Mouse (Mus musculus) thymus, adult 2 months (tissue): ENCODE results near the gene Cebpe.

ENCODE experiments used
- CTCF ChIP-seq: fragments of 200-500 bp; IDR thresholded peaks from 2 replicates; pipeline ENCODE4 v1.5.1; 2012; ENCODE audit warnings: mild to moderate bottlenecking, control low read depth, low read length, moderate library complexity, borderline replicate concordance; ENCODE audit not compliant: control insufficient read depth, poor library complexity, insufficient read depth; ENCODE audit errors: extremely low read depth
- POLR2A ChIP-seq: fragments of 200-500 bp; IDR thresholded peaks from 2 replicates; pipeline ENCODE4 v1.6.1; 2012; ENCODE audit warnings: mild to moderate bottlenecking, low read length, control low read depth, moderate library complexity; ENCODE audit not compliant: control insufficient read depth, poor library complexity, insufficient read depth; ENCODE audit errors: extremely low read depth

GRCm38 (mm10) chr14:54703207-54703606, 8.8 kb downstream of the Cebpe start:
- TF ChIP-seq POLR2A: no peak
- no peak for TF ChIP-seq CTCF
